Mouse (Mus musculus) stomach, embryonic 16.5 days (tissue): Measurements from ENCODE around the gene Ptpn12. TPM values are rescaled to one million over a fixed set of nuclear protein-coding genes. Genes with fewer than 3 reads are reported as not detected.

Experiments used
- ATAC-seq: fragments of 200-750 bp; cut with Nextera tagmentation; 2 replicates; pipeline ENCODE4 v1.8.0; 2017; ENCODE audit warnings: moderate number of reproducible peaks, moderate TSS enrichment; ENCODE audit not compliant: insufficient read depth, low FRiP score
- H3K27ac ChIP-seq: fragments of 300-500 bp; sonication (generic); 2 replicates; pipeline ENCODE4 v1.5.1; 2014; ENCODE audit warnings: low read length
- H3K27me3 ChIP-seq: fragments of 300-500 bp; sonication (generic); 2 replicates; pipeline ENCODE4 v1.6.1; 2014; ENCODE audit warnings: low read length, control low read depth, mixed read lengths; ENCODE audit not compliant: control insufficient read depth, insufficient read depth
- H3K36me3 ChIP-seq: fragments of 300-500 bp; sonication (generic); 2 replicates; pipeline ENCODE4 v1.6.1; 2014; ENCODE audit warnings: low read length; ENCODE audit not compliant: control insufficient read depth, insufficient read depth
- H3K4me1 ChIP-seq: fragments of 300-500 bp; sonication (generic); 2 replicates; pipeline ENCODE4 v1.6.1; 2014; ENCODE audit warnings: low read length, control low read depth, mixed read lengths; ENCODE audit not compliant: control insufficient read depth, insufficient read depth
- H3K4me2 ChIP-seq: fragments of 300-500 bp; sonication (generic); 2 replicates; pipeline ENCODE4 v1.6.1; 2014; ENCODE audit warnings: low read depth, low read length, mixed read lengths
- H3K4me3 ChIP-seq: fragments of 300-500 bp; sonication (generic); replicated peaks from 2 replicates; pipeline ENCODE4 v1.5.1; 2014; ENCODE audit warnings: mild to moderate bottlenecking, low read length
- H3K9ac ChIP-seq: fragments of 300-500 bp; sonication (generic); 2 replicates; pipeline ENCODE4 v1.6.1; 2014; ENCODE audit warnings: low read length
- H3K9me3 ChIP-seq: fragments of 300-500 bp; sonication (generic); replicated peaks from 2 replicates; pipeline ENCODE4 v1.6.1; 2016; ENCODE audit warnings: low read length, control low read depth; ENCODE audit not compliant: control insufficient read depth
- WGBS: fragments of 180-500 bp; shearing (Covaris S2); extraction: QIAGEN DNeasy Blood & Tissue Kit; methylation state at CpG from one replicate; pipeline ENCODE4 v1.1.7; 2014; 5-methylcytosine and 5-hydroxymethylcytosine counted together
- polyA plus RNA-seq: library from polyadenylated mRNA; unstranded; fragments of >200 nt; fragmentation: Nextera tagmentation; extraction: Ambion mirVana; gene quantifications from 2 replicates; pipeline ENCODE4 v1.2.1, GENCODE M21; 2015

Ptpn12 gene
- 11.6 and 15.0 TPM in 2 replicates for polyA plus RNA-seq

- Histone ChIP-seq H3K4me3 (peak within 1 kb of the TSS; percentile 81), H3K9ac (peak within 1 kb of the TSS; percentile 92), H3K27ac (peak within 1 kb of the TSS; percentile 98), H3K36me3 (no peaks in the 10 kb centered on the region), H3K4me2 (peak within 1 kb of the TSS; percentile 64), H3K4me1 (peaks cover 10% of the 10 kb centered on the region; the same call in 1 of the 2 replicates), H3K9me3 (no peaks in the 10 kb centered on the region), H3K27me3 (no peaks in the 10 kb centered on the region)
- 0% methylated on average over 51 of the region's 73 CpGs for WGBS
- peak; percentile 97 for ATAC-seq
These were observed at the start of gene Ptpn12 for GRCm38 (mm10) chr5:21055820-21056531. Ptpn12 (minus strand) TSS chr5:21055911.

GRCm38 (mm10) chr5:21091179-21091578 is 35.5 kb upstream of the Ptpn12 start:
- ATAC-seq, result no peak
- Histone ChIP-seq H3K9me3 (no peaks in the 10 kb centered on the region), H3K4me1 (no peaks in the 10 kb centered on the region), H3K4me2 (no peak overlapping the region), H3K27me3 (no peaks in the 10 kb centered on the region), H3K4me3 (no peak overlapping the region), H3K27ac (no peak overlapping the region), H3K36me3 (no peaks in the 10 kb centered on the region), H3K9ac (no peak overlapping the region)
- 79% methylated on average over 6 of the region's 6 CpGs for WGBS

- H3K36me3 ChIP-seq, result no peaks in the 10 kb centered on the region
- no peak overlapping the region for H3K4me3 ChIP-seq
- peaks cover 6% of the 10 kb centered on the region; the same call in 1 of the 2 replicates for H3K4me1 ChIP-seq
These were observed 1.5 kb upstream of the Ptpn12 start for GRCm38 (mm10) chr5:21057217-21057616.

GRCm38 (mm10) chr5:21056595-21056994 is 884 bp upstream of the Ptpn12 start:
- Histone ChIP-seq H3K4me2 (peak overlapping the region; percentile 57), H3K27ac (peak overlapping the region; percentile 95), H3K36me3 (no peaks in the 10 kb centered on the region), H3K27me3 (no peaks in the 10 kb centered on the region), H3K4me3 (peak overlapping the region; percentile 81), H3K4me1 (peaks cover 10% of the 10 kb centered on the region; the same call in 1 of the 2 replicates), H3K9ac (peak overlapping the region; percentile 77), H3K9me3 (no peaks in the 10 kb centered on the region)
- no peak for ATAC-seq
- WGBS, result 3% methylated on average over 8 of the region's 8 CpGs

More at GRCm38 (mm10) chr5:21057217-21057616, 1.5 kb upstream of the Ptpn12 start:
- Histone ChIP-seq H3K27me3 (no peaks in the 10 kb centered on the region), H3K27ac (no peak overlapping the region), H3K4me2 (peak overlapping the region; percentile 57; the same call in 1 of the 2 replicates), H3K9me3 (no peaks in the 10 kb centered on the region), H3K9ac (no peak overlapping the region)
- 73% methylated on average over 2 of the region's 2 CpGs for WGBS
- no peak for ATAC-seq

- peak overlapping the region; percentile 98 for H3K27ac ChIP-seq
- ATAC-seq, result peak; percentile 11
- no peaks in the 10 kb centered on the region for H3K36me3 ChIP-seq
- WGBS, result under 1% methylated on average over 84 of the region's 84 CpGs
- H3K27me3 ChIP-seq, result no peaks in the 10 kb centered on the region
- peaks cover 13% of the 10 kb centered on the region for H3K4me1 ChIP-seq
- peak overlapping the region; percentile 64 for H3K4me2 ChIP-seq
- no peaks in the 10 kb centered on the region for H3K9me3 ChIP-seq
- H3K9ac ChIP-seq, result peak overlapping the region; percentile 92
- peak overlapping the region; percentile 81 for H3K4me3 ChIP-seq
These were observed 466 bp downstream of the Ptpn12 start for GRCm38 (mm10) chr5:21055071-21055819.

- Histone ChIP-seq H3K9me3 (no peaks in the 10 kb centered on the region), H3K4me3 (peak overlapping the region; percentile 81), H3K36me3 (no peaks in the 10 kb centered on the region), H3K4me1 (peaks cover 16% of the 10 kb centered on the region), H3K9ac (peak overlapping the region; percentile 92), H3K4me2 (peak overlapping the region; percentile 64), H3K27ac (peak overlapping the region; percentile 98), H3K27me3 (no peaks in the 10 kb centered on the region)
- no peak for ATAC-seq
- under 1% methylated on average over 20 of the region's 20 CpGs for WGBS
These were observed 1.1 kb downstream of the Ptpn12 start for GRCm38 (mm10) chr5:21054472-21055070.

GRCm38 (mm10) chr5:21053571-21054307 is 2.0 kb downstream of the Ptpn12 start:
- Histone ChIP-seq H3K27ac (no peak overlapping the region), H3K9ac (0 out of 2 replicates have a peak overlapping the region, but pooled peaks have one; percentile 39)

GRCm38 (mm10) chr5:21052521-21052920 is 3.2 kb downstream of the Ptpn12 start:
- no peak overlapping the region for H3K27ac ChIP-seq
- no peak overlapping the region for H3K9ac ChIP-seq
- no peaks in the 10 kb centered on the region for H3K27me3 ChIP-seq
- H3K4me3 ChIP-seq, result no peak overlapping the region
- no peaks in the 10 kb centered on the region for H3K36me3 ChIP-seq
- no peaks in the 10 kb centered on the region for H3K9me3 ChIP-seq
- no peak for ATAC-seq
- 100% methylated on average over 1 of the region's 1 CpGs for WGBS
- peaks cover 16% of the 10 kb centered on the region for H3K4me1 ChIP-seq
- no peak overlapping the region for H3K4me2 ChIP-seq

More at GRCm38 (mm10) chr5:21053571-21054307, 2.0 kb downstream of the Ptpn12 start:
- no peak for ATAC-seq
- Histone ChIP-seq H3K36me3 (no peaks in the 10 kb centered on the region), H3K4me1 (peaks cover 16% of the 10 kb centered on the region), H3K4me3 (peak overlapping the region; percentile 81), H3K9me3 (no peaks in the 10 kb centered on the region), H3K27me3 (no peaks in the 10 kb centered on the region), H3K4me2 (peak overlapping the region; percentile 64)
- 51% methylated on average over 3 of the region's 3 CpGs for WGBS
